Mouse (Mus musculus): ENCODE data around the gene Hnrnpf.

DNA sequence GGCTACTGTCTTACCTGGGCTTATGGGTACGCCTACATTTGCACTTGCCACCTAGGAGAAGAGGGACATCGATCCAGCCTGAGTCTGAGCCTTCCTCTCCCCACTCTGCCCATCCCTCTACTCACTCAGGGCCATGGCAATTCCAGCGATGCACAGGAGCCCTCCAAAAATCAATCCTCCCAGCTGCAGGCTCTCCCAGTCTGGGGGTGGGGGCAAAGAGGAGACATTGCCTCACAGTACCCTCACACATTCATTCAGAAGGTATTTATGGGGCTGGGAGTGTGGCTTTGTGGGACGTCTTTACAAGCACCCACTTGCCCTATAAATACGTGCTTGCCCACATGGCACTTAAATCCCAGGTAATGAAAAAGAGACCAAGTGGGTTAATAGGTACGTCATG is 34.2 kb downstream of the Hnrnpf start:
- TF ChIP-seq POLR2A (IDR thresholded peaks at IDR 0.05; ENCODE audit: low read depth, low read length) (no peak), CTCF (IDR thresholded peaks at IDR 0.05; ENCODE audit: extremely low read depth, insufficient read length, insufficient replicate concordance, low read depth, low read length) (no peak)

All from small intestine, adult 2 months (tissue).